Mouse (Mus musculus) T-helper 1 cell (primary cell): Measurements from ENCODE around the gene Vkorc1l1.

Source experiments
- in situ Hi-C: fragments of 300-600 bp; cut with MboI, MseI; formaldehyde crosslinking; loops from one replicate; pipeline ENCODE4 v1.15.1; 2025; ENCODE audit warnings: high pct_unique_total_duplicates

Vkorc1l1 gene

GRCm38 (mm10) chr5:130001356-130001987 is 59.7 kb downstream of the Vkorc1l1 start:
- in situ Hi-C loops = no loop called here

- in situ Hi-C loops = no loop called here
Measured at GRCm38 (mm10) chr5:130002301-130003146, 60.8 kb downstream of the Vkorc1l1 start, which contains the start of gene Gusb. Gusb (minus strand) TSS chr5:130003049.

GRCm38 (mm10) chr5:130003229-130003628 is 61.5 kb downstream of the Vkorc1l1 start:
- in situ Hi-C loops = no loop called here

- in situ Hi-C loops = no loop called here
Measured at GRCm38 (mm10) chr5:130007344-130007743, 65.6 kb downstream of the Vkorc1l1 start.

GRCm38 (mm10) chr5:130008034-130008590 is 66.3 kb downstream of the Vkorc1l1 start:
- in situ Hi-C loops = no loop called here

- in situ Hi-C loops = no loop called here
Measured at GRCm38 (mm10) chr5:130009784-130010183, 68.0 kb downstream of the Vkorc1l1 start.

GRCm38 (mm10) chr5:130010961-130011360 is 69.2 kb downstream of the Vkorc1l1 start:
- in situ Hi-C loops = no loop called here

GRCm38 (mm10) chr5:130015104-130015503 is 73.3 kb downstream of the Vkorc1l1 start:
- in situ Hi-C loops = no loop called here

- in situ Hi-C loops = no loop called here
Measured at GRCm38 (mm10) chr5:130019461-130019860, 77.7 kb downstream of the Vkorc1l1 start.

- in situ Hi-C loops = no loop called here
Measured at GRCm38 (mm10) chr5:130021361-130021966, 79.7 kb downstream of the Vkorc1l1 start.

- in situ Hi-C loops = no loop called here
Measured at GRCm38 (mm10) chr5:130022366-130022765, 80.6 kb downstream of the Vkorc1l1 start.

GRCm38 (mm10) chr5:130023067-130023766 is 81.4 kb downstream of the Vkorc1l1 start:
- in situ Hi-C loops = no loop called here

- in situ Hi-C loops = no loop called here
Measured at GRCm38 (mm10) chr5:130023767-130024539, 82.2 kb downstream of the Vkorc1l1 start.

GRCm38 (mm10) chr5:130027134-130027533 is 85.4 kb downstream of the Vkorc1l1 start:
- in situ Hi-C loops = no loop called here

- in situ Hi-C loops = no loop called here
Measured at GRCm38 (mm10) chr5:130027696-130028095, 85.9 kb downstream of the Vkorc1l1 start.

GRCm38 (mm10) chr5:130029142-130029897 is 87.5 kb downstream of the Vkorc1l1 start, which contains the start of the genes Asl and Crcp:
Asl (minus strand) TSS chr5:130029247.
Crcp (plus strand) TSS chr5:130029290.
- in situ Hi-C loops = no loop called here

GRCm38 (mm10) chr5:130031410-130032390 is 89.9 kb downstream of the Vkorc1l1 start:
- in situ Hi-C loops = no loop called here

GRCm38 (mm10) chr5:130033869-130034268 is 92.1 kb downstream of the Vkorc1l1 start:
- in situ Hi-C loops = no loop called here
